Mouse (Mus musculus) hindbrain, embryonic 15.5 days (tissue): ENCODE results near the gene Spen. TPM values are rescaled to one million over a fixed set of nuclear protein-coding genes. Genes with fewer than 3 reads are reported as not detected.

Experiments
- ATAC-seq: fragments of 200-750 bp; cut with Nextera tagmentation; 2 replicates; pipeline ENCODE4 v1.8.0; 2017; ENCODE audit warnings: low read depth, moderate number of reproducible peaks, moderate TSS enrichment; ENCODE audit not compliant: low FRiP score
- H3K27ac ChIP-seq: fragments of 300-500 bp; sonication (generic); replicated peaks from 2 replicates; pipeline ENCODE4 v1.5.1; 2015; ENCODE audit warnings: mild to moderate bottlenecking, inconsistent platforms
- H3K27me3 ChIP-seq: fragments of 300-500 bp; sonication (generic); 2 replicates; pipeline ENCODE4 v1.6.1; 2015; ENCODE audit warnings: control low read depth, inconsistent platforms
- H3K36me3 ChIP-seq: fragments of 300-500 bp; sonication (generic); 2 replicates; pipeline ENCODE4 v1.6.1; 2015; ENCODE audit warnings: control low read depth, inconsistent platforms
- H3K4me1 ChIP-seq: fragments of 300-500 bp; sonication (generic); replicated peaks from 2 replicates; pipeline ENCODE4 v1.6.1; 2015; ENCODE audit warnings: control low read depth, inconsistent platforms
- H3K4me2 ChIP-seq: fragments of 300-500 bp; sonication (generic); 2 replicates; pipeline ENCODE4 v1.6.1; 2015; ENCODE audit warnings: moderate library complexity, mild to moderate bottlenecking, inconsistent platforms
- H3K4me3 ChIP-seq: fragments of 300-500 bp; sonication (generic); 2 replicates; pipeline ENCODE4 v1.5.1; 2015; ENCODE audit warnings: mild to moderate bottlenecking, inconsistent platforms
- H3K9ac ChIP-seq: fragments of 300-500 bp; sonication (generic); 2 replicates; pipeline ENCODE4 v1.6.1; 2015; ENCODE audit warnings: inconsistent platforms
- H3K9me3 ChIP-seq: fragments of 300-500 bp; sonication (generic); 2 replicates; pipeline ENCODE4 v1.6.1; 2016; ENCODE audit warnings: control low read depth, inconsistent platforms
- WGBS: fragments of 180-500 bp; shearing (Covaris S2); methylation state at CpG from one replicate; pipeline ENCODE4 v1.1.7; 2015; 5-methylcytosine and 5-hydroxymethylcytosine counted together
- polyA plus RNA-seq: library from polyadenylated mRNA; unstranded; fragments of >200 nt; fragmentation: Nextera tagmentation; extraction: Ambion mirVana; gene quantifications from 2 replicates; pipeline ENCODE4 v1.2.1, GENCODE M21; 2015

The Spen gene
- polyA plus RNA-seq, 1 experiment from 2014 or later: 17.1 TPM

GRCm38 (mm10) chr4:141423691-141424431 is 114.5 kb downstream of the Spen start:
- no peak overlapping the region for H3K4me2 ChIP-seq
- 0 out of 2 replicates have a peak, but pooled peaks cover 6% of the 10 kb centered on the region for H3K27me3 ChIP-seq
- H3K27ac ChIP-seq: no peak overlapping the region
- no peaks in the 10 kb centered on the region for H3K36me3 ChIP-seq
- no peak overlapping the region for H3K4me3 ChIP-seq
- no peaks in the 10 kb centered on the region for H3K9me3 ChIP-seq
- 87% methylated on average over 13 of the region's 13 CpGs for WGBS
- H3K4me1 ChIP-seq: peaks cover 17% of the 10 kb centered on the region
- H3K9ac ChIP-seq: no peak overlapping the region
- no peak for ATAC-seq

GRCm38 (mm10) chr4:141423288-141423687 is 115.1 kb downstream of the Spen start:
- Histone ChIP-seq H3K4me3 (no peak overlapping the region), H3K9ac (no peak overlapping the region), H3K9me3 (no peaks in the 10 kb centered on the region), H3K4me1 (peaks cover 17% of the 10 kb centered on the region), H3K36me3 (no peaks in the 10 kb centered on the region), H3K27ac (no peak overlapping the region), H3K4me2 (no peak overlapping the region), H3K27me3 (0 out of 2 replicates have a peak, but pooled peaks cover 6% of the 10 kb centered on the region)
- ATAC-seq: no peak
- WGBS: 84% methylated on average over 5 of the region's 5 CpGs

GRCm38 (mm10) chr4:141422841-141423240 is 115.6 kb downstream of the Spen start:
- Histone ChIP-seq H3K4me1 (peaks cover 17% of the 10 kb centered on the region), H3K9ac (no peak overlapping the region), H3K9me3 (no peaks in the 10 kb centered on the region), H3K4me2 (no peak overlapping the region), H3K4me3 (no peak overlapping the region), H3K36me3 (no peaks in the 10 kb centered on the region), H3K27ac (no peak overlapping the region), H3K27me3 (0 out of 2 replicates have a peak, but pooled peaks cover 6% of the 10 kb centered on the region)
- 87% methylated on average over 5 of the region's 5 CpGs for WGBS
- ATAC-seq: no peak

GRCm38 (mm10) chr4:141421423-141421822 is 117.0 kb downstream of the Spen start:
- ATAC-seq: no peak
- Histone ChIP-seq H3K4me2 (no peak overlapping the region), H3K4me3 (no peak overlapping the region), H3K9ac (no peak overlapping the region), H3K36me3 (no peaks in the 10 kb centered on the region), H3K9me3 (no peaks in the 10 kb centered on the region), H3K4me1 (peaks cover 17% of the 10 kb centered on the region), H3K27me3 (0 out of 2 replicates have a peak, but pooled peaks cover 6% of the 10 kb centered on the region), H3K27ac (no peak overlapping the region)
- WGBS: 62% methylated on average over 14 of the region's 14 CpGs

- H3K4me2 ChIP-seq: no peak overlapping the region
- no peak overlapping the region for H3K27ac ChIP-seq
- H3K9ac ChIP-seq: no peak overlapping the region
- H3K4me1 ChIP-seq: peaks cover 15% of the 10 kb centered on the region
- H3K9me3 ChIP-seq: no peaks in the 10 kb centered on the region
- no peak for ATAC-seq
- no peaks in the 10 kb centered on the region for H3K36me3 ChIP-seq
- 60% methylated on average over 9 of the region's 9 CpGs for WGBS
- no peak overlapping the region for H3K4me3 ChIP-seq
- 0 out of 2 replicates have a peak, but pooled peaks cover 6% of the 10 kb centered on the region for H3K27me3 ChIP-seq
Measured at GRCm38 (mm10) chr4:141420886-141421285, 117.5 kb downstream of the Spen start.

GRCm38 (mm10) chr4:141420192-141420829 is 118.1 kb downstream of the Spen start, which contains the start of gene Hspb7:
TSS of gene Hspb7 (plus strand) at chr4:141420779.
- no peak for ATAC-seq
- Histone ChIP-seq H3K9ac (no peak within 1 kb of the TSS), H3K36me3 (no peaks in the 10 kb centered on the region), H3K27ac (no peak within 1 kb of the TSS), H3K9me3 (no peaks in the 10 kb centered on the region), H3K4me2 (no peak within 1 kb of the TSS), H3K4me1 (peaks cover 10% of the 10 kb centered on the region), H3K4me3 (no peak within 1 kb of the TSS), H3K27me3 (0 out of 2 replicates have a peak, but pooled peaks cover 6% of the 10 kb centered on the region)
- 65% methylated on average over 9 of the region's 9 CpGs for WGBS

GRCm38 (mm10) chr4:141419398-141420191 is 118.8 kb downstream of the Spen start:
- no peak overlapping the region for H3K4me3 ChIP-seq

More at GRCm38 (mm10) chr4:141419398-141420191, 118.8 kb downstream of the Spen start:
- 0 out of 2 replicates have a peak, but pooled peaks cover 4% of the 10 kb centered on the region for H3K4me1 ChIP-seq
- 0 out of 2 replicates have a peak, but pooled peaks cover 3% of the 10 kb centered on the region for H3K27me3 ChIP-seq
- WGBS: 69% methylated on average over 27 of the region's 27 CpGs
- no peaks in the 10 kb centered on the region for H3K36me3 ChIP-seq
- no peak overlapping the region for H3K9ac ChIP-seq
- H3K4me2 ChIP-seq: no peak overlapping the region
- H3K27ac ChIP-seq: no peak overlapping the region
- no peak for ATAC-seq
- H3K9me3 ChIP-seq: no peaks in the 10 kb centered on the region

Other genes with a start within 250 kb of the Spen start
- 1.4 and 1.5 TPM in 2 replicates for gene Epha2, start 237.4 kb downstream of the Spen start, polyA plus RNA-seq
- 42.1 and 42.5 TPM in 2 replicates for gene Fam131c, start 170.4 kb downstream of the Spen start, polyA plus RNA-seq
- gene Clcnka, start 139.9 kb downstream of the Spen start, polyA plus RNA-seq: 0.52 and 0.65 TPM in 2 replicates
- not detected in 2 replicates for gene Clcnkb, start 122.6 kb downstream of the Spen start, polyA plus RNA-seq
- not detected in 2 replicates for gene Hspb7, start 117.8 kb downstream of the Spen start, polyA plus RNA-seq
- gene Srarp, start 102.5 kb downstream of the Spen start, polyA plus RNA-seq: 0.39 TPM in 1 of 2 replicates, not detected in the other
- 39.7 and 42.7 TPM in 2 replicates for gene Zbtb17, start 93.9 kb downstream of the Spen start, polyA plus RNA-seq
- gene Fblim1, start 67.5 kb upstream of the Spen start, polyA plus RNA-seq: 37.7 and 49.9 TPM in 2 replicates
- 0.36 and 0.58 TPM in 2 replicates for gene Tmem82, start 80.0 kb upstream of the Spen start, polyA plus RNA-seq
- gene Slc25a34, start 85.2 kb upstream of the Spen start, polyA plus RNA-seq: 0.19 and 0.28 TPM in 2 replicates
- gene Plekhm2, start 126.3 kb upstream of the Spen start, polyA plus RNA-seq: 8.2 and 9.9 TPM in 2 replicates
- gene Rsc1a1, start 147.0 kb upstream of the Spen start, polyA plus RNA-seq: 0.51 TPM in 1 of 2 replicates, not detected in the other
- 13.8 and 15.1 TPM in 2 replicates for gene Ddi2, start 184.8 kb upstream of the Spen start, polyA plus RNA-seq
- 0.14 and 0.21 TPM in 2 replicates for gene Agmat, start 208.1 kb upstream of the Spen start, polyA plus RNA-seq